Mouse (Mus musculus): ENCODE data around the gene Srp14.

Gene Srp14

DNA sequence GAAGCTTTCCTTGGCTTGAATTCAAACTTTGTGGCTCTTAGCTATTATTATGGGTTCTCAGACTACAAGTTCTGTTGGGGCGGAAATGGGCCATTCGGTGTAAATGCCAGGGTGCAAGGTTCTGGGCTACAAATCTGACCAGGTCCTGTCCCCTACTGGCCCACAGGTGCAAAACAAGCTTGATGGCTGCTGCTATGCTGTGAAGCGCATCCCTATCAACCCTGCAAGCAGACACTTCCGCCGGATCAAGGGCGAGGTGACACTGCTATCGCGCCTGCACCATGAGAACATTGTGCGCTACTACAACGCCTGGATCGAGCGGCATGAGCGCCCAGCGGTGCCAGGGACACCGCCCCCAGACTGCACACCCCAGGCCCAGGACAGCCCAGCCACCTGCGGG lies 48.9 kb downstream of the Srp14 start:
- no peak for DNase-seq

DNA sequence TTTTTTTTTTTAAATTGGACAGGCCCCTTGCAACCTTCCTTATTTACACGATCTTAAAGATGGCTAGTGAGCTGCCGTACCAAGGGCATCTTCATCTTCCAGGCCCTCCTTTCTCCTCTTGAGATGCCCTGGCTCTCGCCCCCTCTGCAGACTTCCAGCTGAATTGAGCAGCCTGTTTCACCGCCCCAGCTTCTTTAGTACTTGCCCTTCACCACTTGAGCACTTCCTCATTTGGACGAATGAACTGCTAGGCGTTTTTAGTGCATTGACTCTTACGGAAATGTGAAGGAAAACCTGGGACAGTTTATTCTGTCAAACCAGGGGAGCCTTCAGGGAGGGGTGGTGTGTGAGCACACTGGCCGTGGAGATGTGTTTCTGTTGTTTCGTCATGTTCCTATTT lies 50.2 kb downstream of the Srp14 start:
- DNase-seq, result no peak

GRCm38 (mm10) chr2:118428296-118428695 lies 51.2 kb downstream of the Srp14 start:
- DNase-seq, result no peak
